Mouse (Mus musculus): ENCODE measurements around the gene Klf3. TPM values are rescaled to one million over a fixed set of nuclear protein-coding genes. Genes with fewer than 3 reads are reported as not detected.

The Klf3 gene
- polyA plus RNA-seq, 1 experiment from 2014 or later: 44.3 TPM

GRCm38 (mm10) chr5:64864699-64865108 is 61.5 kb downstream of the Klf3 start:
- H3K9ac ChIP-seq: no peak overlapping the region
- H3K4me1 ChIP-seq (replicated peaks): peaks cover 39% of the 10 kb centered on the region
- H3K4me3 ChIP-seq: no peak overlapping the region
- H3K27me3 ChIP-seq: no peaks in the 10 kb centered on the region
- H3K9me3 ChIP-seq (replicated peaks): no peaks in the 10 kb centered on the region
- WGBS: 35% methylated on average over 4 of the region's 4 CpGs
- peak overlapping the region; percentile 38; the same call in 1 of the 2 replicates for H3K27ac ChIP-seq
- H3K36me3 ChIP-seq: no peaks in the 10 kb centered on the region
- ATAC-seq (replicated peaks; ENCODE audit: insufficient number of reproducible peaks, insufficient read depth, low FRiP score, low read depth): no peak
- no peak overlapping the region for H3K4me2 ChIP-seq

- Histone ChIP-seq H3K27me3 (no peaks in the 10 kb centered on the region), H3K4me2 (no peak overlapping the region), H3K9me3 (replicated peaks) (no peaks in the 10 kb centered on the region), H3K9ac (no peak overlapping the region), H3K4me3 (no peak overlapping the region), H3K36me3 (no peaks in the 10 kb centered on the region), H3K4me1 (replicated peaks) (peaks cover 34% of the 10 kb centered on the region), H3K27ac (peak overlapping the region; percentile 38; the same call in 1 of the 2 replicates)
- 76% methylated on average over 12 of the region's 12 CpGs for WGBS
- no peak for ATAC-seq (replicated peaks; ENCODE audit: insufficient number of reproducible peaks, insufficient read depth, low FRiP score, low read depth)
Measured at GRCm38 (mm10) chr5:64865219-64865964, 62.2 kb downstream of the Klf3 start.

- Histone ChIP-seq H3K4me3 (no peak overlapping the region), H3K9me3 (replicated peaks) (no peaks in the 10 kb centered on the region), H3K36me3 (no peaks in the 10 kb centered on the region), H3K27ac (no peak overlapping the region), H3K4me2 (no peak overlapping the region), H3K9ac (no peak overlapping the region), H3K27me3 (no peaks in the 10 kb centered on the region), H3K4me1 (replicated peaks) (peaks cover 26% of the 10 kb centered on the region)
- WGBS: 42% methylated on average over 5 of the region's 5 CpGs
- ATAC-seq (replicated peaks; ENCODE audit: insufficient number of reproducible peaks, insufficient read depth, low FRiP score, low read depth): no peak
Measured at GRCm38 (mm10) chr5:64866331-64867050, 63.3 kb downstream of the Klf3 start.

GRCm38 (mm10) chr5:64867124-64867523 is 63.9 kb downstream of the Klf3 start:
- Histone ChIP-seq H3K27ac (no peak overlapping the region), H3K27me3 (no peaks in the 10 kb centered on the region), H3K9ac (no peak overlapping the region), H3K4me2 (no peak overlapping the region), H3K36me3 (no peaks in the 10 kb centered on the region), H3K4me3 (no peak overlapping the region), H3K9me3 (replicated peaks) (no peaks in the 10 kb centered on the region), H3K4me1 (replicated peaks) (peaks cover 20% of the 10 kb centered on the region)
- 39% methylated on average over 9 of the region's 9 CpGs for WGBS
- ATAC-seq (replicated peaks; ENCODE audit: insufficient number of reproducible peaks, insufficient read depth, low FRiP score, low read depth): no peak

GRCm38 (mm10) chr5:64867551-64867950 is 64.4 kb downstream of the Klf3 start:
- peaks cover 15% of the 10 kb centered on the region for H3K4me1 ChIP-seq (replicated peaks)
- WGBS: 76% methylated on average over 5 of the region's 5 CpGs
- no peaks in the 10 kb centered on the region for H3K9me3 ChIP-seq (replicated peaks)
- no peaks in the 10 kb centered on the region for H3K36me3 ChIP-seq
- no peaks in the 10 kb centered on the region for H3K27me3 ChIP-seq
- ATAC-seq (replicated peaks; ENCODE audit: insufficient number of reproducible peaks, insufficient read depth, low FRiP score, low read depth): no peak
- H3K27ac ChIP-seq: no peak overlapping the region
- H3K4me2 ChIP-seq: no peak overlapping the region
- H3K4me3 ChIP-seq: no peak overlapping the region
- H3K9ac ChIP-seq: no peak overlapping the region

GRCm38 (mm10) chr5:64876086-64876830 is 73.1 kb downstream of the Klf3 start:
- Histone ChIP-seq H3K36me3 (no peaks in the 10 kb centered on the region), H3K9me3 (replicated peaks) (0 out of 2 replicates have a peak, but pooled peaks cover 4% of the 10 kb centered on the region), H3K27me3 (no peaks in the 10 kb centered on the region), H3K27ac (peak overlapping the region; percentile 87), H3K4me2 (no peak overlapping the region), H3K4me3 (no peak overlapping the region), H3K9ac (no peak overlapping the region), H3K4me1 (replicated peaks) (peaks cover 34% of the 10 kb centered on the region)
- 63% methylated on average over 12 of the region's 12 CpGs for WGBS
- no peak for ATAC-seq (replicated peaks; ENCODE audit: insufficient number of reproducible peaks, insufficient read depth, low FRiP score, low read depth)

GRCm38 (mm10) chr5:64877235-64878026 is 74.2 kb downstream of the Klf3 start:
- Histone ChIP-seq H3K27ac (peak overlapping the region; percentile 87), H3K27me3 (no peaks in the 10 kb centered on the region), H3K4me3 (no peak overlapping the region), H3K36me3 (no peaks in the 10 kb centered on the region), H3K9me3 (replicated peaks) (0 out of 2 replicates have a peak, but pooled peaks cover 4% of the 10 kb centered on the region), H3K9ac (no peak overlapping the region), H3K4me1 (replicated peaks) (peaks cover 34% of the 10 kb centered on the region), H3K4me2 (no peak overlapping the region)
- 42% methylated on average over 15 of the region's 15 CpGs for WGBS
- ATAC-seq (replicated peaks; ENCODE audit: insufficient number of reproducible peaks, insufficient read depth, low FRiP score, low read depth): no peak

GRCm38 (mm10) chr5:64878027-64878425 is 74.8 kb downstream of the Klf3 start:
- H3K27ac ChIP-seq: peak overlapping the region; percentile 87
- 8% methylated on average over 4 of the region's 4 CpGs for WGBS
- H3K9ac ChIP-seq: no peak overlapping the region
- peaks cover 34% of the 10 kb centered on the region for H3K4me1 ChIP-seq (replicated peaks)
- no peak overlapping the region for H3K4me3 ChIP-seq
- ATAC-seq (replicated peaks; ENCODE audit: insufficient number of reproducible peaks, insufficient read depth, low FRiP score, low read depth): peak; percentile 88
- no peaks in the 10 kb centered on the region for H3K27me3 ChIP-seq
- H3K9me3 ChIP-seq (replicated peaks): 0 out of 2 replicates have a peak, but pooled peaks cover 4% of the 10 kb centered on the region
- H3K4me2 ChIP-seq: no peak overlapping the region
- H3K36me3 ChIP-seq: no peaks in the 10 kb centered on the region

- H3K4me3 ChIP-seq: no peak overlapping the region
- no peak for ATAC-seq (replicated peaks; ENCODE audit: insufficient number of reproducible peaks, insufficient read depth, low FRiP score, low read depth)
- H3K36me3 ChIP-seq: no peaks in the 10 kb centered on the region
- 0 out of 2 replicates have a peak, but pooled peaks cover 4% of the 10 kb centered on the region for H3K9me3 ChIP-seq (replicated peaks)
- 63% methylated on average over 2 of the region's 2 CpGs for WGBS
- no peak overlapping the region for H3K9ac ChIP-seq
- H3K4me2 ChIP-seq: no peak overlapping the region
- H3K27ac ChIP-seq: peak overlapping the region; percentile 87
- no peaks in the 10 kb centered on the region for H3K27me3 ChIP-seq
- peaks cover 34% of the 10 kb centered on the region for H3K4me1 ChIP-seq (replicated peaks)
Measured at GRCm38 (mm10) chr5:64878526-64878925, 75.3 kb downstream of the Klf3 start.

GRCm38 (mm10) chr5:64879241-64879640 is 76.1 kb downstream of the Klf3 start:
- peaks cover 40% of the 10 kb centered on the region for H3K4me1 ChIP-seq (replicated peaks)
- ATAC-seq (replicated peaks; ENCODE audit: insufficient number of reproducible peaks, insufficient read depth, low FRiP score, low read depth): no peak
- H3K27me3 ChIP-seq: no peaks in the 10 kb centered on the region
- H3K27ac ChIP-seq: no peak overlapping the region
- 0 out of 2 replicates have a peak, but pooled peaks cover 4% of the 10 kb centered on the region for H3K9me3 ChIP-seq (replicated peaks)
- H3K36me3 ChIP-seq: no peaks in the 10 kb centered on the region
- H3K4me3 ChIP-seq: no peak overlapping the region
- no peak overlapping the region for H3K9ac ChIP-seq
- no peak overlapping the region for H3K4me2 ChIP-seq
- 73% methylated on average over 3 of the region's 3 CpGs for WGBS
